Mouse (Mus musculus) brain, embryonic 18.5 days (tissue): ENCODE measurements at regions not wholly inside any gene's neighbourhood (a gene's known extent, or its start where the extent isn't known, plus 50 kb on each side); places are given as distances from the start of the nearest gene placed in this dataset.

ENCODE experiments used
- DNase-seq: peaks from one replicate; pipeline ENCODE4 v3.0.0-alpha.2; 2012; ENCODE audit warnings: low read depth, low spot score

GRCm38 (mm10) chr15:36889072-36889471, 118.5 kb downstream of the Zfp706 start:
- no peak for DNase-seq

- DNase-seq = no peak
Measured at GRCm38 (mm10) chr15:36888351-36889069, 119.1 kb downstream of the Zfp706 start.

DNA sequence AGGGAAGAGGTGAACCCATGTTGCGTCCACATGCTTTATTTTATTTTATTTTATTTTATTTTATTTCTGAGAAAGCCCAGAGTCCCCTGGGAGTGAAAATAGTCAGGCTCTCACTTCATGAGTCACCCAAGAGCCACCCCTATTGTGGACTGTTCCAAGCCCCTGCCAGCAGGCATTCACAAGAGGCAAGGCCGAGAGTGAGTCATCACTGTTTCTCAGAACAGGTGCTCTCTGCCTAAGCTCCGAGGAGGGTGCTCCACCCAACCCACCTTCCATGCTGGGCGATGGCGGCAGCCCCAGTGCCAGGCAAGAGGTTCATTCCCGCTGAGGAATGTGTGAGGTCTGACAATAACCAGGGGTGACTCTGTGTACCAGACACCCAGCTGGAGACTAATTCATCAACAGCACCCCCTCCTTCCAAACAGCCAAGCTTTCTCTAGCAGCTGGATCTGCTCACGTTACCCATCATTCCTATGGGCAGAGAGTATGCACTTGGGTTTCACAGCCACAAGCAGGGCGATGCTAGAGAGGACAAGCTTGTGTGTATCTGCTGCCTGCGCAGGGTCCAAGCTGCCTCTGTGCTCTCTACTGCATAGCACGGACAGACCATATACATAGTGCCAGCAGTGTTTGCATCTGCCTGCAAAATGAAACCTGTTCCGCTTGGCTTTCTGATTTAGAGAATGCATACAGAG, 122.8 kb downstream of the Zfp706 start:
- no peak for DNase-seq

DNA sequence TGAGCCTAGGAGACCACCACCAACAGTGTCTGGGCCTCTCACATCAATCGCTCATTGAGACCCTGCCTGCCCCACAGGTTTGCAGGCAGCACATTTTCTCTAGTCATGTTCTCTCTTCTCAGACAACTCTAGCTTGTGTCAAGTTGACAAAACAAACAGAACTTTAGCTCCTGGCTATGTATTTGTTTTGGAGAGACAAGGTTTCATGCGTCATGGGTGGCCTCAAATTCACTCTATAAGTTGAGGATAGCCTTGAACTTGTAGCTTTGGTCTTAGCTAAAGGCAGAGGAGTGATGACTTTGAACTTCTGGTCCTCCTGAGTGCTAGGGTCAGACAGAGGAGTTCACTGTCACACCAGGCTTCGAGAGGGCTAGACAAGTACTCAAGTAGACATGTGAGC, 123.5 kb downstream of the Zfp706 start:
- DNase-seq = no peak

DNA sequence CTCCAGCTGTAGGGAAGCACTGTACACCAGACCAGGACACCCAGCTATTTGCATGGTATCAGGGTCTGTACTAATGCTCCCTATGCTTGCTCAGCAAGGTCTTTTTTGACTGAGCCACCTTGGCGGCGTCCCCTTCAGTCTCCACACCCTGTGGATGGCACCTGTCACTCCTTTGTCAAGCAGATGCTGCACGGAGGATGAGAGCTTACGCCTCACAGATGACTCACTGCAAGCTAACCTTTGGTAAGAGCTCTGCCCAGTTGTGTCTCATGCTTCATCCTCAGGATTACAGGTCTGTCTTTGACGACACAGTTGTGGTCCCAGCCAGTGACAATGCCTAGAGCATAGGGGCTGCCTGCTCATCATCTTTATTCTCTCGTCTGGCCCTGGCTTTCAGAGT, 124.4 kb downstream of the Zfp706 start:
- no peak for DNase-seq

DNA sequence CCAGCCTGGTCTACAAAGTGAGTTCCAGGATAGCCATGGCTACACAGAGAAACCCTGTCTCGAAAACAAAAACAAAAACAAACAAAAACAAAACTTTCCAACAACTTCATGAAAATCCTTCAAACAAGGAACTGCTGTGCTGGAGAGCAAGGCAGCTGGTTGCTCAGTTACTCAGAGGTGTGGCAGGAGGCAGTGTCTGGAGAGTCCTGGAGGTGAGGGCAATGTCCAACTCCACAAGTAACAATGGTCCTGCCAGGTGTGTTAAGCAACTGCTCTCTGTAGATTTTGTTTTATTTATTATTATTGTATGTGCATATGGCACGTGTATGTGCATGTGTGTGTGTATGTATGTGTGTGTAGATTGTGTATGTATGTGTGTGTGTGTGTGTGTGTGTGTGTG, 126.0 kb downstream of the Zfp706 start:
- no peak for DNase-seq

- no peak for DNase-seq
Measured at GRCm38 (mm10) chr15:36880602-36881001, 127.0 kb downstream of the Zfp706 start.

DNA sequence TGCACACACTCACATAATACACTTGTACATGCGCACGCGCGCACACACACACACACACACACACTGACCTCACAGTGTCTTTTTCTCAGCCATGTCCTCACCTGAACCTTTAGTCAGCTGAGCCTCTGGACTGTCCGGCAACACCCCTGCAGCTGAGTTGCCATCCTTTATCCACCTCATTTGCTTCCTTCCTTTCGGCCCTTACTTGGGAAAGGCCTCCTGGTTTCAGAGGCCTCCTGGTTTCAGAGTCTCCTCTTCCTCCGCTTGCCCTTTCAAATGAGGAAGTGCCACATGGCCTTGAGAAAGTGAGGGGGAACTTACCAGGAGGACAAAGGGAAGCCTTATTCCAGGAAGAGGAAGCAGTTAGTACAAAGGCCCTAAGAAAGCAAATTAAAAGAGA, 128.0 kb downstream of the Zfp706 start:
- DNase-seq = no peak

- DNase-seq = no peak
Measured at GRCm38 (mm10) chr15:36878960-36879359, 128.6 kb downstream of the Zfp706 start.

GRCm38 (mm10) chr15:36878276-36878675, 129.3 kb downstream of the Zfp706 start:
- no peak for DNase-seq

DNA sequence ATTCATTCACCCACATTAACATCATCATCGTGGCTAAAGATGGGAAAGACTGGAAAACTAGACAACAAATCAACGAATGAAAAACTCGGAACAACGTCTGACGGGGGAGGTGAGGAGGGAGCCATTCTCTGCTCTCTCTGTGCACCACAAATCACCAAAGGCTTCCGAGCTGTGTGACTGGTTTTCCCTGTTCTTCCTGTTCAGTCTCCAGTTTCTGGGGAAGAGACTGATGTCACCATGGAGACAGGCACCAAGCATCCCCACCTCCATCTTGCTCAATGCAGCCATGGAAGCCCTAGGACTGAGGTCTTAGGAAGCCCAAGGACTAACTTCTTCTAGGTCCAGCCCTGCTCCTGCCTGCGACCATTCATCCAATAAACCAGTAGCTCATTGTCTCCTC, 130.1 kb downstream of the Zfp706 start:
- no peak for DNase-seq

DNA sequence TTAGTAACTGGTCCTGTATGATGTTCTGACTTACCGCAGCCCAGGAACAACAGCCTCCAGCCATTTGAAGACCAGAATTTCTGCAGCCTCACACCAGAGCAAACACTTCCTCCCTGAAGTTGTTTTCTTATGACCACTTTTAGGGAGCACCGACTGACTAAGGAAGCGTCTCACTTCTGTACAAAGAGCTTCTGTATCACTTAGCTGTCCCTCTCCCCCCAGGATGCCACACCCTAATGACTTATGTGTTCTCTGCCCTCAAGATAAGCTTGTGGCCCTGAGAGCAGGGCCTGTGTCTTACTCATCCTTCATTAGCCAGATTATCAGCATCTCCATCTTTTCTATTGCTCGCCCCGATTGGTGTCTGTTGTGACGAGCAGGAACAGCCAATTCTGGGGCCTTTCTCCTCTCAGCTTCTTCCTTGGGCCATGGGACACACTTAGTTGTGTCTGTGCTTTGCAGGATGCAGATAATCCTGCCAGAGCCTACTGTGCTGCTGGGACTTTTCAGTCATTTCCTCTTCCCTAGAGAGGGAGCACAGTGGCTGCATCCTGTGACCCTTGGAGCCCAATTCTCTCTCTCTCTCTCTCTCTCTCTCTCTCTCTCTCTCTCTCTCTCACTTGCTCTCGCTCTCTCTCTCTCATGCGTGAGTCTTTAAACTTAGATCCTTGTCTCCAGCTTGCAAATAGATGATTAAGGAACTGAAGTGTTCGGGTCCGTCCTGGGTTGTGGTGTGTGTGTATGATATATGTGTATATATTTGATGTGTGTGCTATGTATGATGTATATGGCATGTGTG, 131.4 kb downstream of the Zfp706 start:
- DNase-seq = no peak

GRCm38 (mm10) chr15:36874555-36874954, 133.0 kb downstream of the Zfp706 start:
- DNase-seq = no peak

- DNase-seq = no peak
Measured at GRCm38 (mm10) chr15:36873884-36874243, 133.7 kb downstream of the Zfp706 start.

GRCm38 (mm10) chr15:36873058-36873883, 134.3 kb downstream of the Zfp706 start:
- DNase-seq = no peak

DNA sequence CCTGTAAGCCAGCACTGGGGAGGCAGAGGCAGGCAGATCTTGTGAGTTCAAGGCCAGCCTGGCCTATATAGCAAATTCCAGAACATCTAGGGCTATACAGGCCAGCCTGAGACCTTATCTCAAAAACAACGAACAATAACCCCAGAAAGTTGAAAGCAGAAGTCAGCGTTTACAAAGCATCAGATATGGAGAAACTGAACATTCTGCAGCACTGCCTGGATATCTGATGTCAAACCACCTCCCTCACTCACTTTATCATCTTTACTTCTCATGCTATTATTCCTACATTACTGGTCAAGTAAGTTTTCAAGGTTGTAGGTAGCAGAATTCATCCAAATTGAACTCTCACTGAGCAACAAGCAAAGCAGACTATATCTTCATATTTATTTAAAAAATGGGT, 135.0 kb downstream of the Zfp706 start:
- DNase-seq = no peak

DNA sequence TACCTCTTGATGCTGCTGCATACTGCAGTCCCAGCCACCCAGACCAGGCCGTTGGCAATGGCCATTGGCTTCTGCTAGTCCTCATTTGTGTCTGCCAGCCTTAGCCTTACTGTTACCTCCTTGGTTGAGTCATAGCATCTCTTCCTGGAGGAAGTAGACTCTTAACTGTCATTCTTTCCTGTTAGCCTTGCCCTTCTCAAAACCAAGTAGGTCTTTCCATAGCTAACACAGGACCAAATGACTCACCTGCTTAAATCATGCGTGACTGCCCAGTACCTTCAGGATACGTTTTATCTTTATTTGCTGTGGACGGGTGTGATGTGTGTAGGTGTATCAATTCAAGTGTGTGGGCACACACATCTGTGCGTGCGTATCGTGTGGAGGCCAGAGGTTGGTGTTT, 136.9 kb downstream of the Zfp706 start:
- no peak for DNase-seq

- no peak for DNase-seq
Measured at GRCm38 (mm10) chr15:36870094-36870493, 137.5 kb downstream of the Zfp706 start.

- DNase-seq = no peak
Measured at GRCm38 (mm10) chr15:36866088-36866487, 141.5 kb downstream of the Zfp706 start.

GRCm38 (mm10) chr15:36865332-36865731, 142.2 kb downstream of the Zfp706 start:
- no peak for DNase-seq

DNA sequence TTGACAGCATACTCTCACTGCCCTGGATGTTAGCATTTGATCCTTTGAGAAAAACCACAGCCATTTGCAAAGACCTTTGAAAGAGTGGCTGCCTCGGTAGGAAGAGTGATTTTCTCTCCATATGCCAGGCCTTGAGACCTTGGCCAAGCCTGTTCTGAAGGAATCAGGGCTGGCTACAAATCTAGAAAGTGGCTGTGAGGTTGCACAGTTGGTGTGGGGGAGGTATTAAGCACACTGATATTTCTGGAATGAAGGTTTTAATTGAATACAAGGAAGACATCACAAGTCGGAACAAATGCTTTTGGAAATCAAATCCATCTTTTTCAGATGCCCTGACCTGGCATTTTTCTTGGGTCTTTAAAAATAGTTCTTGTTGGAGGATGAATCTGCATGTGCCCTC, 143.5 kb downstream of the Zfp706 start:
- no peak for DNase-seq

DNA sequence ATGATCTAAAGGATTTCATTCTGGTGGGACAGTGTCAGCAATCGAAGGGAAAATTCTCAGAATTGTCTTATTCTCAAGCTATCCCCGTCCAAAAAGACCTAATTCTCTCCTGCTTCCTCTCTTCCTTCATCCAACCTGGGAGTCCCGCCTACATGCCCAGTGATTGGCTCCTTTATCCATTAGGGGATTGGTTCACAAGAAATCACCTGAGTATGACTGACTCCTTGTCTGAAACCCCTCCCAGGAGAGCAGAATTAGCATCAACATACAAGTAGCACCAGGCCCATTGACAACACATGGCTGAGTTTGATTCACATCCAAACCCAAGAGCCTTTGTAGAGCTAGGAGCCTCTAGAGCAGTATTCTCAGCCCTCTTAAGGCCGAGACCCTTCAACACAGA, 148.9 kb downstream of the Zfp706 start:
- no peak for DNase-seq
